Mouse (Mus musculus) heart, adult 2 months (tissue): Measurements from ENCODE around the gene Mc3r. TPM values are rescaled to one million over a fixed set of nuclear protein-coding genes. Genes with fewer than 3 reads are reported as not detected.

ENCODE experiments used
- DNase-seq, 2 experiments: peaks; one replicate each; pipeline ENCODE4 v3.0.0; 2021
- H3K27ac ChIP-seq: fragments of 200-600 bp; 2 replicates; pipeline ENCODE4 v1.8.1; 2022
- H3K27me3 ChIP-seq: fragments of 200-500 bp; 2 replicates; pipeline ENCODE4 v1.6.1; 2012; ENCODE audit warnings: mild to moderate bottlenecking, low read length, inconsistent platforms, mixed read lengths; ENCODE audit not compliant: control insufficient read depth, insufficient read depth
- H3K36me3 ChIP-seq: fragments of 200-500 bp; 2 replicates; pipeline ENCODE4 v1.6.1; 2012; ENCODE audit warnings: low read length, inconsistent platforms; ENCODE audit not compliant: control insufficient read depth, insufficient read depth
- H3K4me1 ChIP-seq: fragments of 200-500 bp; 2 replicates; pipeline ENCODE4 v1.6.1; 2011; ENCODE audit warnings: low read length; ENCODE audit not compliant: control insufficient read depth, insufficient read depth
- H3K4me3 ChIP-seq: fragments of 200-600 bp; 2 replicates; pipeline ENCODE4 v1.8.1; 2022
- H3K79me2 ChIP-seq: fragments of 200-500 bp; replicated peaks from 2 replicates; pipeline ENCODE4 v1.6.1; 2012; ENCODE audit warnings: mild to moderate bottlenecking, inconsistent platforms, low read length, moderate library complexity, mixed read lengths; ENCODE audit not compliant: control insufficient read depth, insufficient read depth
- H3K9ac ChIP-seq: fragments of 200-500 bp; 2 replicates; pipeline ENCODE4 v1.6.1; 2012; ENCODE audit warnings: low read depth, mild to moderate bottlenecking, control low read depth, inconsistent platforms, low read length, mixed read lengths
- CTCF ChIP-seq: fragments of 200-600 bp; IDR thresholded peaks from 2 replicates; pipeline ENCODE4 v1.8.1; 2022; ENCODE audit warnings: antibody characterized with exemption, mild to moderate bottlenecking, moderate library complexity
- EP300 ChIP-seq: fragments of 200-500 bp; IDR thresholded peaks from 2 replicates; pipeline ENCODE4 v1.6.1; 2011; ENCODE audit warnings: low read depth, low read length, control low read depth; ENCODE audit not compliant: insufficient read depth
- POLR2A ChIP-seq: fragments of 200-500 bp; IDR thresholded peaks from 2 replicates; pipeline ENCODE4 v1.6.1; 2011; ENCODE audit warnings: mild to moderate bottlenecking, low read depth, low read length, control low read depth; ENCODE audit not compliant: insufficient read depth
- WGBS: fragments of 180-500 bp; shearing (Covaris S2); methylation state at CpG from one replicate; pipeline ENCODE4 v1.1.7; 2018; 5-methylcytosine and 5-hydroxymethylcytosine counted together
- intact Hi-C: fragments of 180-260 bp; cut with DNase I; formaldehyde crosslinking; loops from one replicate; pipeline ENCODE4 v1.15.1; 2025
- polyA plus RNA-seq: library from polyadenylated mRNA; depleted of rRNA; stranded (reverse); fragments of >200 nt; gene quantifications from 2 replicates; pipeline ENCODE4 v1.2.3, GENCODE M21; 2012
- total RNA-seq, 2 experiments: library from RNA; stranded (reverse); gene quantifications; 2 replicates each; pipeline ENCODE4 v1.2.3; 2021

Gene Mc3r
- total and polyA plus RNA-seq, 3 experiments = not detected

DNA sequence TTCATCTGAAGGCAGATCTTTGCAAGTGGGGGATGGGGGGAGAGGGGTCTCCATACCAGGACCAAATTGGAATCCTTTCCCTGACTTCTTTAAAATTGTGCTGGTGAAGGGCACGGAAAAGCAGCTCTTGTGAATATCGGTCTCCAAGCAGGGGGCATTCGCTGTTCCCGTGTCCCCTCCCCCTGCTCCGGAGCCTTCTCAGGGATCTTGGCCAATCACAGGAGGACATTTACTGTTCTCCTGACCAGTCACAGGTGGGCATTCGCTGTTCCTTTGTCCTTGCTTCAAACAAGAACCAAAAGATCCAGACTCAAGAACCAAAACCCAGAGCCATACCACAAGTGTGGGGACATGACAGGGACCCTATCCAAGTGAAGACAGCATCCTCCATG, 25.9 kb upstream of the Mc3r start:
- no peaks in the 10 kb centered on the region for H3K36me3 ChIP-seq
- H3K4me3 ChIP-seq = no peak overlapping the region
- no peaks in the 10 kb centered on the region for H3K27me3 ChIP-seq
- no peaks in the 10 kb centered on the region for H3K79me2 ChIP-seq
- WGBS = 20% methylated on average over 6 of the region's 6 CpGs
- no peaks in the 10 kb centered on the region for H3K4me1 ChIP-seq
- intact Hi-C loops = loop anchor here (5.0 to 10.0 kb wide), 3 partner anchors 225 to 532 kb away; no protein-coding TSS in a partner anchor
- no peak for DNase-seq
- TF ChIP-seq POLR2A (no peak), CTCF (no peak)
- no peak overlapping the region for H3K9ac ChIP-seq
- no peak overlapping the region for H3K27ac ChIP-seq

DNA sequence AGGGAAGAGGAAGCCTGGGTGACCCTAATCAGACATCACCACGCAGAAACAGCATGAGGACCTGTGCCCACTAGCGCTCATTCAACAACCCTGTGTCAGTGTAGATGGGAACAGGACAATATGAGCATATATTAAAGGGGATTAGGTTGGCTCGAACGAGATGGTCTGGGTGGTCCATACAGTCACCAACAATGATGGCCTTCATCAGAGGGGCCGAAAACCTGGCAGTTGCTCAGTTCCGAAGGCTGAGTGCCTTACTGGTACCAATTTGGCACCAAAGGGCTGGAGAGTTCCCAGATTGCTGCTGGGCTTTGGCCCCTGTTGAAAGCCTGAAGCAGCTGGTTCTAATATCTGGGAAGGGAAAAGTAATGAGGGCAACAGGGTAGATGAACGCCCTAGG, 25.4 kb upstream of the Mc3r start:
- Histone ChIP-seq H3K9ac (no peak overlapping the region), H3K27me3 (no peaks in the 10 kb centered on the region), H3K27ac (no peak overlapping the region), H3K79me2 (no peaks in the 10 kb centered on the region), H3K4me1 (no peaks in the 10 kb centered on the region), H3K36me3 (no peaks in the 10 kb centered on the region), H3K4me3 (no peak overlapping the region)
- WGBS = 78% methylated on average over 7 of the region's 7 CpGs
- TF ChIP-seq CTCF (no peak), EP300 (no peak), POLR2A (no peak)
- DNase-seq = no peak
- intact Hi-C loops = loop anchor here (5.0 to 10.0 kb wide), 3 partner anchors 224 to 532 kb away; no protein-coding TSS in a partner anchor

DNA sequence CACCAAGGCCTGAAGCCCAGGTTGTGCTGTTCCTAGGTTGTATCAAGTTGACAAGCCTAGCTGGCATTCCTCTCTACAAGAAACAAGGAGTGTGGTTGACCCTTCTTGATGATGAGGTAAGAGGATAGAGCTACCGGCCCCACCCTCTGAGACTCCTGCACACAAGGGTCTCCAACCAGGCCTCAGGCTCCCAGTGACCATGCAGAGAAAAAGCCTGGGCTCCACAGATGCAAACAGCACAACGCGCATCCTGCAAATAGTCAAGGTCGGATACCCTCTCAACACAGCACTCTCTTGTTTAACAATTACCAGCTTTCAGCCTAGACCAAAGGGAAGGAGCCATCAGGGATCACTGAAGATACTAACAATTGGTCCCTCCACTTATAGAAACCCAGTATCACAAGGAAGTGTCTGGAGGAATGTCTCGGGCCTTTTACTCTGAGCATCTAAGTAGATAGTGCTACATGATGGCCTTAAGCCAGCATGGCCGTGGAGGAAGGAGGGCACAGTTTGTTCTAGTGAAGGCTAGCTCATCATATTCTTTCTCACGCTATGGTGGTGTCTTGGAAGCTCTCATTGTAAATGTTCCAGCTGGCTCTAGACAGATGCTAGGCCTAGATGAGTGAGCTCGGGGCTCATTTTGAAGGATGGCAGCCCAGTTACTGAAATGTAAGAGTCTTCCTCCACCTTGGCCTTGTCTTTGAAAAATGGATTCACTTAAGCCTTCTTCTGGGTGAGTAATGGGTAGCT, 24.7 kb upstream of the Mc3r start:
- no peak for DNase-seq
- Histone ChIP-seq H3K9ac (no peak overlapping the region), H3K79me2 (no peaks in the 10 kb centered on the region), H3K27me3 (no peaks in the 10 kb centered on the region), H3K36me3 (no peaks in the 10 kb centered on the region), H3K4me3 (no peak overlapping the region), H3K4me1 (no peaks in the 10 kb centered on the region), H3K27ac (no peak overlapping the region)
- TF ChIP-seq POLR2A (no peak), EP300 (no peak), CTCF (no peak)
- intact Hi-C loops = loop anchor here (5.0 to 10.0 kb wide), 3 partner anchors 224 to 531 kb away; no protein-coding TSS in a partner anchor
- WGBS = 78% methylated on average over 8 of the region's 8 CpGs

DNA sequence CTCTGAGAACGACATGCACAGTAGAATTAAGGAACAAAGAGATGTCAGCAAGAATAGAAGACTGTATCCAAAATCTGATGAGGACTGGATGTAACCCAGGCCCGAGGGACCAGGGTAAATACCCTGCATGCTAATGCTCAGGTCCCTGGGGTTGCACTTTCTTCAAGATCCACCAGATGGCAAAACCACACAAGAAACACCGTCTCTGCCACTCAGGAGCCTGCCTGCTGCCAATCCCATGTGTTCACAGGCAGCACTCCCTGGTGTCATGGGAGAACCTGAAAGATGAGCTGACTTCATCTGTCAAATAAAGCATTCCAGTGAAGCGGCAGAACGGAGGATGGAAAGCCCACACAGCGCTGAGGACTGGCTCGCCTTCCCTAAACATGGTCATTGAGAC, 21.3 kb upstream of the Mc3r start:
- no peaks in the 10 kb centered on the region for H3K36me3 ChIP-seq

DNA sequence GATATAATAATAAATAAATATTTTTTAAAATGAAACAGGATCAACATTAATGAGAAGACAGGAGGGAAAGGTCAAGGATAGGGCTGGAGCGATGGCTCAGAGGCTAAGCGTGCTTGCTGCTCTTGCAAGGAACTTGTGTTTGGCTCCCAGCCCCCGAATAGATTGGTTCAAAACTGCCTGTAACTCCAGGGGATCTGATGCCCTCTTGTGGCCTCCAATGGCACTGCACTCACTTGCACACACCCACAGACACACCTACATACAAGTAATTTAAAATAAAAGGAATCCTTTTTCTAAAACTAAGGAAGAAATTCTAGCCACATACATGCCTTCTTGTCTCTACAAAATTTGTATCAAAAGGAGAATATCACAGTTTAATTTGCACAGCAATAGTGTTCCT, 20.5 kb upstream of the Mc3r start:
- DNase-seq = no peak
- TF ChIP-seq CTCF (no peak), EP300 (no peak), POLR2A (no peak)
- no peaks in the 10 kb centered on the region for H3K36me3 ChIP-seq
- no peak overlapping the region for H3K9ac ChIP-seq
- H3K4me3 ChIP-seq = no peak overlapping the region
- H3K4me1 ChIP-seq = no peaks in the 10 kb centered on the region
- H3K79me2 ChIP-seq = no peaks in the 10 kb centered on the region
- no peak overlapping the region for H3K27ac ChIP-seq
- no peaks in the 10 kb centered on the region for H3K27me3 ChIP-seq
- intact Hi-C loops = loop anchor here (10.0 kb wide), 1 partner anchor 527 kb away; no protein-coding TSS in a partner anchor
- WGBS = 95% methylated on average over 3 of the region's 3 CpGs

More for the DNA sequence above, 21.3 kb upstream of the Mc3r start:
- TF ChIP-seq CTCF = peak; percentile 61
- TF ChIP-seq POLR2A = no peak
- intact Hi-C loops = loop anchor here (10.0 kb wide), 1 partner anchor 528 kb away; no protein-coding TSS in a partner anchor
- Histone ChIP-seq H3K4me3 (no peak overlapping the region), H3K27ac (no peak overlapping the region), H3K27me3 (no peaks in the 10 kb centered on the region), H3K4me1 (no peaks in the 10 kb centered on the region), H3K9ac (no peak overlapping the region), H3K79me2 (no peaks in the 10 kb centered on the region)
- DNase-seq = no peak
- WGBS = 34% methylated on average over 7 of the region's 7 CpGs

DNA sequence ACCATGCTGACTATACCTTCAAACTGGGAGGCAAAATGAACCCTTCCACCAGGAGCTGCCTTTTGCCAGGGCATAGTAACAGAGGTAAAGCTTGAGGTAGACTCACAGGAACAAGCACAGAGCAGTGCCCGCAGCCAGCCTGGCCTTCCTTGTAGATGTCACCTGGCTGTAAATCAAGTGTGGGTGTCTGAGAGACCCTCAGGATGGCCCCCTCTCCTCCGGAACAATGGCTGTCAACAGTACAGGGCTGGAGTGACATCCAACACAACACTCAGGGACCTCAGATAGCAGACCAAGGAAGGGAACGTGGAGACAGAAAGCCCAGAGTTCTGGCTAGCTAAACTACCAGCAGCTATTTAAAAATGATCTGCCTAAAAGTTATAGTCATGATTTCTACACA, 19.1 kb upstream of the Mc3r start:
- DNase-seq = no peak
- Histone ChIP-seq H3K36me3 (no peaks in the 10 kb centered on the region), H3K4me3 (no peak overlapping the region), H3K79me2 (no peaks in the 10 kb centered on the region), H3K4me1 (no peaks in the 10 kb centered on the region), H3K27me3 (no peaks in the 10 kb centered on the region), H3K27ac (no peak overlapping the region), H3K9ac (no peak overlapping the region)
- intact Hi-C loops = loop anchor here (10.0 kb wide), 1 partner anchor 526 kb away; no protein-coding TSS in a partner anchor
- TF ChIP-seq CTCF (no peak), POLR2A (no peak), EP300 (no peak)
- 11% methylated on average over 3 of the region's 3 CpGs for WGBS
